Mouse (Mus musculus): ENCODE data around the gene Pklr.

DNA sequence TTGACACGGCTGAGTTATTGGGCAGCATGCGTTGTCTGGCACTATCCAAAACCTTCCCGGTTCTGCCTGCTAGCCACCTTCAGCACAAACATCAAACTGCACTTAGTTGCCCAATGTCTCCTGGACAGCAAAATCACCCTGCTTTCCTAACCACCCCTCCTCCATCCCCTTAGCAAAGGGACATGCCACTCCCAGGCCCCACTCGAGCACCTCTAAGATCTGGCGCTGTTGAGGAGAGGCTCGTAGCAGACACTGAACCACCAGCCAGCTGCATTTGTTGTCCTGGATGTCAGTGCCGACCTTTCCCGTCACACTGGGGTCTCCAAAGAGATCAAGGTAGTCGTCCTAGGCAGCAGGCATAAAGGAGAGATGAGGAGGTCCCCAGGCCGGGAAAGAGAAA, 41.9 kb upstream of the Pklr start:
- no peak for TF ChIP-seq CTCF (IDR thresholded peaks at IDR 0.05; ENCODE audit: control insufficient read depth, insufficient read depth, low read length)
- no peak for TF ChIP-seq POLR2A (IDR thresholded peaks at IDR 0.05; ENCODE audit: borderline replicate concordance, control insufficient read depth, low read depth, low read length)

Data from bone marrow, adult 2 months (tissue).